Mouse (Mus musculus) cerebellum, postnatal 14 days (tissue): ENCODE data around the gene Usp17lb.
"Not testable (repeated sequence)": the region's sequence is repeated elsewhere in the genome, so short reads cannot be mapped to it uniquely, and the experiment has no call there.

ENCODE experiments used
- DNase-seq, 2 experiments: peaks; one replicate each; pipeline ENCODE4 v3.0.0; 2021; ENCODE audit warnings: mixed read lengths in 2 of 2

Gene Usp17lb

GRCm38 (mm10) chr7:104842503-104842902 is at the start of gene Usp17lb:
Usp17lb (minus strand) TSS chr7:104842603.
- no peak for DNase-seq

DNA sequence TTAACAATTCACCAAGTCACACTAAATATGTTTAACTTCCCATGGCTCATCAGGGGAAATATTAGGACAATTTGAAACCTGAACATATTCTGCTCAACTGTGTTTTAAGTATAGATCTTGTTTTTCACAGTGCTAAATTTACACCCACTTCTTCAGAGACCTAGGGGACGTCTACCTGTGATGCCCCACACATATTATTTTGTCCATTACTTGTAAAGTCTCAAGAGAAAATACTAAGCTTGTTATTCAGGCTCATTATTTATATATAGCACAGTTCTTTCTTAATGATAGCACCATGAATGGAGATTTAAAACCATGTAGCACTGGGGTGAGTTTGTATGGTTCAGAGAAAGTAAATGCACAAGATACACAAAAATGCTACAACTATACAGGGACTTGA is 35.3 kb upstream of the Usp17lb start, which contains the start of gene Olfr665:
Olfr665 (plus strand) TSS at position 301 of the 400 bp plus-strand sequence.
- DNase-seq, result no peak

- DNase-seq, result no peak
Measured at GRCm38 (mm10) chr7:104861381-104861780, 19.0 kb upstream of the Usp17lb start.

GRCm38 (mm10) chr7:104857683-104858082 is 15.3 kb upstream of the Usp17lb start:
- DNase-seq, result no peak

DNA sequence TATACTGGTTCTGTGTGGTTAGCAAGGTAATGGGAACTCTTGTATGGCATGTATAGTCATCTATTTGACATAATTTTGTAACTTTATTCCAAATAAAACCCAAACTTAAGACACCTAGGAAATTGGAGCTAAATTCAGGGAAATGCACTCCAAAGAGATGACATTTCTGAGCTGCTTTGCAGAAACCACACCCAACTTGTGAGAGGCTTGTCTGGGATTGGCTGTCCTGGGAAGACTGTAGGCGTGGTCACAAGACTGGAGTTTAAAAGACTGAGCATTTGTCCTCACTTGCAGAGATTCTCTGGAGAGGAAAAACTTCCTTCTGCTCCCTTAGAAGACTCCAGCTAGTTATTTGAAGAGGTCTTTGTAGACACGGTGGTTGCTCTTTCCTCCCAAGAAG is 14.3 kb upstream of the Usp17lb start, which contains the start of gene Usp17la:
Usp17la (plus strand) TSS at position 301 of the 400 bp plus-strand sequence.
- not testable (repeated sequence) for DNase-seq

GRCm38 (mm10) chr7:104855248-104855750 is 12.9 kb upstream of the Usp17lb start:
- no peak for DNase-seq

DNA sequence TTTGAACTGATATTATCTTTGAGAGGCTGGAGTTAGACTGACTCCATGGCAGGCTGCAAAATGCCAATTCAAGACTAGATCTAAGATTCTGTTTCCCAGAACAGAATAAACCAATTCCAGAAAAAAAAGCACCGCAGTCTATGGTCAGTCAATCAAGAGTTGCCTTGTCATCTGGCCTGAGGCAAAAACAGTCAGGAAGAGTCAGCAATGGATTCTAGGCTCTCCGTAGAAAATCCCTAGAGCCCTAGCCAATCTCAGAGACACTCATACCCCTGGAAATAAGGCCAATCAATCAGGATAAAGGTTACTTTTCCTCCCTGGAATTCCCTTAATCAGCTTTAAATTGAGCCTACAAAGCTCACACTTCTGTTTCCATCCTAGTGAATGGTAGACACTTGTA is 9.1 kb upstream of the Usp17lb start:
- DNase-seq, result not testable (repeated sequence)

DNA sequence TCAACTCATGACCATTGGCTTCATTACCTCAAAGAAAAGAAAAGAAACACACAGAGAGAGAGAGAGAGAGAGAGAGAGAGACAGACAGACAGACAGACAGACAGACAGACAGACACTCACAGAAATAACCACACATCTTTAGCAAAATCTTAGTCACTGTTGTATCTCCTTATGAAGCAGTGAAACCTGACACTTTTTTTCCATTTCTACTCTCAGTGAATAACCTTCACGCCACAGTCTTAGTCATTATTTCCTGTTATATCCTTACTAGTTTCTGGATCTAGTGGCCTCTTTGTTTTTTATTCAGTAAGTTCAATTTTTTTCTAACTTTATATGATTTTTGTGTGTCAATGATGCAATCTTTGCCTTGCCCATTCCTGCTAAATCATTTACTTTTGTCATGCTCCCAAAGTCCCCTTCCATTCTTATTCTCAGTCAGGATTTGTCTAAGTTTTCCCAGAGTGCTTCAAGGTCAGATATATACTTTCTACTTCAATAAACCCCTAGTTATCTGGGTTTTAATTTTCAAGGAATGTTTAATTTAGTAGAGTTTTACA is 1.4 kb upstream of the Usp17lb start:
- DNase-seq, result no peak

- DNase-seq, result not testable (repeated sequence)
Measured at GRCm38 (mm10) chr7:104810335-104810734, 32.1 kb downstream of the Usp17lb start.

DNA sequence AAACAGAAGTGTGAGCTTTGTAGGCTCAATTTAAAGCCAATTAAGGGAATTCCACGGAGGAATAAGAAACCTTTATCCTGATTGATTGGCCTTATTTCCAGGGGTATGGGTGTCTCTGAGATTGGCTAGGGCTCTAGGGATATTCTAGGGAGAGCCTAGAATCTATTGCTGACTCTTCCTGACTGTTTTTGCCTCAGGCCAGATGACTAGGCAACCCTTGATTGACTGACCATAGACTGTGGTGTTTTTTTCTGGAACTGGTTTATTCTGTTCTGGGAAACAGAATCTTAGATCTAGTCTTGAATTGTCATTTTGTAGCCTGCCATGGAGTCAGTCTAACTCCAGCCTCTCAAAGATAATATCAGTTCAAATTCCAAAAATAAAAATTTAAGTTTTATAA is 51.6 kb downstream of the Usp17lb start:
- no peak for DNase-seq
